Mouse (Mus musculus): Measurements from ENCODE around the gene Obsl1.

The Obsl1 gene

DNA sequence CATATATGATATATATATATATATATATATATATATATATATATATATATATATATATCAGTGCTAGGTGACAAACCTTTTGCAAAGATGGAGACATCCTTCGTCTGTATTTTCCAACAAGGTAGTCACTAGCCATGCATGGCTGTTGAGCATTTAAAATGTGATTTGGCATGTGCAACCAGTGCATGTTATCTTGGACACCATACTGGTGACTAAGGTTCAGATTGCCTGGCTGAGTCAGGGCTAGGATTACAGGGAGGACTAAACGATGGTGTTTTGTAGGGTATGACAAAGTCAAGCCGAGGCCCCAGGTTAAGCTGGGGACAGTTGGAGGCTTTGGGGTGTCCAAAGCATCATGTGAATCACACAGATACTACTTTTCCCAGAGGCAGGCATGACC lies 50.8 kb downstream of the Obsl1 start:
- no peak for DNase-seq (ENCODE audit: low read depth, low spot score)

DNA sequence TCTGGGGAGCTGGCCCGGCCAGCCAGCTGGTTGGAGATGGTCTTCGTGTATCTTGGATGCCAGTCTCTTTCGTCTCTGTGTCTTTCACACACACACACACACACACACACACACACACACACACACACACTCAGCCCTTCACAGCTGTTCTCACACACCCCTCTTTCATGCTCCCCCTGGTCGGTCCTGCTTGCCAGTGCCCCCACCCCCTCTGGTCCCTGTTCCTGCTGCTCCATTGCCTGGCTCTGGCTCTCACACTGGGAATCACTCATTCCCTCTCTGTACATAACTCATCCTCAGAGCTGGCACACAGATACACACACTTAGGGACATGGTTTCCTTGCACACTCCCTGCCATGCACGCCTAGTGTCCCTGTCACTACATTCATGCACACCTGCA lies 54.4 kb downstream of the Obsl1 start:
- DNase-seq (ENCODE audit: low read depth, low spot score): no peak

DNA sequence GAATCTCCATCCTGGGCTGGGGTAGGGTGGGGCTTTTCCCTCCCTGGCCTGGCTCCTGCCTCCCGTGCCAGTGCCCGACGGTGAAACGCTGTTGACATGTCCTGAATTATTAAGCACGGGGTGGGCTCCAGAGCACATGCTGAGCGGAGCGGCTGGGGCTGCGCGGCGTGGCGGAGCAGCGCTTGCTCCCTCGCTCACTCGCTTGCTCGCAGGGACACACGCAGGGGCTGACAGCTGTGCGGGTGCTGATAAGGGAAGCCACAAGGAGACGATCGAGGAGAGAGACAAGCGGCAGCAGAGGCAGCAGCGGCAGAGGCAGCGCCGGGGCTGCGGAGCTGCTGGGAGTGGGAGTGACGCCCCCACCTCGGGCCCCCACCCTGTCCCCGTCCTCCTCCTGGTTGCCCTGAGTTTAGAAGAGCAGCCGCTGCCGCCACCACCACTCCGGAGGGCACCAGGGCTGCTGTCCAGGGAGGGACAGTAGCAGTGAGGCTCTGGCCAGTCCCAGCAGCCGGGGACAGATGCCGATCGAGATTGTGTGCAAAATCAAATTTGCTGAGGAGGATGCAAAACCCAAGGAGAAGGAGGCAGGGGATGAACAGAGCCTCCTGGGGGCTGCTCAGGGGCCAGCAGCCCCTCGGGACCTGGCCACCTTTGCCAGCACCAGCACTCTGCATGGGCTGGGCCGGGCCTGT lies 55.8 kb downstream of the Obsl1 start, which contains the start of gene Asic4:
TSS of gene Asic4 (plus strand) at position 123 of the 692 bp plus-strand sequence.
- DNase-seq (ENCODE audit: low read depth, low spot score): no peak

DNA sequence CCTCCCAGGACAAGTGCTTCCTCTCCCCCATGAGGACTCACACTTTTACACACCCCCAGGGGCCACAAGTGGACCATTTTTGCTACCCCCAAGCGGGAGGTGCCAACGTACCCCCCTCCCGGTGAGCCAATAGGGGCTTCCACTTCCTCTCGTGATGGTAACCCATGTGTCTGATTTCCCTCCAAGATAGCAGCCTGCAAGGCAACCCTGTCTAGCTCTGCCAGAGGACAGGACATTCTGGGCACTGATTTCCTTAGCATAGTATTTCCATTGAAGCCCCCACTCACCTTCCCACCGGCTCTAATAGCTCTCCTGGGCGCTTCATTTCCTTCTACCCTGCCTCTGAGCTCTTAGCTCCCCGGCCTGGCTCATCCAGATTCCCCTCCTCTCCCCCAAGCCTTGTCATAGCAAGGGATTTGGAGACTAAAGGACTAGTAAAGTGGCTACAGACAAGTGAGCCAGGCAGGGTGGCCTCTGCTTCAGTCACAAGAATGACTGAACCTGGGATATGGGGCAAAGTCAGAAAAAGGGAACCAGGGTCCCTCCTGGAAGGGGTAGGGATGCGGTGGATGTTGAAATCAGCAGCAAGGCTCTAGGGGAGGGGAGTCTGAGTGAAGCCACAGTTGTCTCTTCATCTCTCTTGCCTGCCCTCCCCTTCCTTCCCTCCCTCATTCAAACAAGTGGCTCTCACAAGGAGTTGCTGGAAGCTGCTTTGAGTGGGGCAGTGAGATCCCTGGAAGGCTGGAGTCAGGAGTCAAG lies 56.7 kb downstream of the Obsl1 start:
- no peak for DNase-seq (ENCODE audit: low read depth, low spot score)

DNA sequence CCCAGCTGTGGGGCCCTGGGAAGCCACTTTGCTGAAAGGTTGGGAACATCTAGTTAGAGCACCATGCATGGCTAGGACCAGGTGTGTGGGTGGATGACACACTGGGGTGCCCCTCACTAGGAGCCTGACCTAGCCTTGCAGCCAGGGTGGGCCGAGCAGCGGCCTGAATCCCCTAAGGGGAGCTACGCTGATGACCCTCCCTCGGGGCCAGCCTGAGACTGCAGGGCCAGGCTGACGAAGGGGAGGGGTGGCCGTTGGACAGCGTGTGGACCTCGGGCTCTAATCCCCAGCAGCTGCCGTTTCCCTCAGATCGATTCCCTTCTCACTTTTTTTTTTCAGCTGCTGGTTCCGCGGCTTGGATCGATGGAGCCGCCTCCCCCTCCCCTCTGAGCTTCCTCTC lies 57.3 kb downstream of the Obsl1 start:
- no peak for DNase-seq (ENCODE audit: low read depth, low spot score)

DNA sequence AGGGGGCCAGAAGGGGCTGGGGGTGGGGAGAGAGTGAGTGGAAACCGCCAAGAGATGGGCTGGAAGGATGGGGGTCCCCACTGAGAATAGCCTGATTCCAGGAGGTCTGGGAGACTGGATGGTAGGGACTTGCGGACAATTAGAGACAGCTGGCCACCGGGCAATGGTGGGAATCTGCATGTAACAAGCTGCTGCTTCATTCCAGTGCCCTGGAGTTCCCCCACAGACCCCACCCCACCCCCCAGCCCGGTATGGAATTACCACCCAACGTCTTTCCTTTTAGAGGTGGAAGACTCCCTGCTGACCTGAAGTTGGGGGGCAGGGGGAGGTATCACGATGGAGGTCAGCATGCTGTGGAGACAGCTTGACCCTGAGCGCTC lies 58.2 kb downstream of the Obsl1 start:
- DNase-seq (ENCODE audit: low read depth, low spot score): no peak

DNA sequence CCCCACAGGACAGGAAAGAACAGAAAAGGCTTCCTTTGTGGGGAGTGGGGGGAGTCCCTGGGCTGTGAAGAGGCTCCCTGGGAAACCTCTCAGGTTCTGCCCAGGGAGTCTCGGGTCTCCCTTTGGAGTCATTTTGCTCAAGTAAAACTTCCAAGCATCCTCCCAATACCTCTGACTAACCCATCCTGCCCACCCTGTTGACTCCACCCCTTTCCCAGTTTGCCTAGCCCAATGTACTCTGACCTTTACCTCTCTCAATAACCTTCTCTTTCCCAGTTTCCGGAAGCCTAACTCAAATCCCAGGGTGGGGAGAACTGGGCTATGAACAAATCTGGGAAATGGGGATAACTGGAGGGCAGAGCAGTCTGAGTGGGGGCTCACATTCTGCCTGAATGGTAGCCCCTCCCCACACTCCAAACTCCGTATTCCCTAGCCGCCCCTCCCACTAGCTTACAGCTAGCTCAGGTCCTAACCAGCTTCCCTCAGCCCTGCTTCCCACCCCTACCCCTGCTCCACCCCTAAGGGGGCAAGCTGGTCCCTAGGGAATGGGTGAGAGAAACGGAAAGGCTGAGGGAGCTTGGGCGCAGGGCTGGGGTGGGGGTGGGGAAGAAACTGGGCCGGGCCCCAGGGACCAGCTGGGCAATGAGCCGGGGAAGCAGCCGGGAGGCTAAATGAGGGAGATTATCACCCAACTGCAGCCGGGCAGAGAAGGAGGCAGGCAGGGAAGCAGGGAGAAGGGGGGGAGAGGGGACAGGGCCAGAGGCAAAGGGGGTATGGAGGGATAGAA lies 58.8 kb downstream of the Obsl1 start:
- DNase-seq (ENCODE audit: low read depth, low spot score): no peak

DNA sequence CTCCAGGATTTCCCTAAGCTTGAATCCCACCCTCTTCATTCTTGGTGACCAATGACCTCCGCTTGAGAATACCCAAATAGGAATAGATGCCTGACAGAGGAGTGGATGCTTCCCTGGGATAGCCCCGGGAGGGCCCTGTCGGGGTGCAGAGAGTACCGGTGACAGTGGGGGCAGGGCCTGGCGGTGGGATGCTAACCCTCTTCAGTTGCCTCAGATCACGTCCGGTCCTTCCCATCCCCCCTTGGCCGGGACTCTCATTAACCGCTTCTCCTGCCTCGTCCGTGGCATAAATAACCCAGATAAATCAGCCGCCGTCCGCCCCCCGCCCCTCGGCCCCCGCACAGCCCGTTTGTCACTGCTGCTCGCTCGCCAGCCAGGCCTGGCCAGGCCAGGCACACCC lies 59.6 kb downstream of the Obsl1 start:
- DNase-seq (ENCODE audit: low read depth, low spot score): no peak

DNA sequence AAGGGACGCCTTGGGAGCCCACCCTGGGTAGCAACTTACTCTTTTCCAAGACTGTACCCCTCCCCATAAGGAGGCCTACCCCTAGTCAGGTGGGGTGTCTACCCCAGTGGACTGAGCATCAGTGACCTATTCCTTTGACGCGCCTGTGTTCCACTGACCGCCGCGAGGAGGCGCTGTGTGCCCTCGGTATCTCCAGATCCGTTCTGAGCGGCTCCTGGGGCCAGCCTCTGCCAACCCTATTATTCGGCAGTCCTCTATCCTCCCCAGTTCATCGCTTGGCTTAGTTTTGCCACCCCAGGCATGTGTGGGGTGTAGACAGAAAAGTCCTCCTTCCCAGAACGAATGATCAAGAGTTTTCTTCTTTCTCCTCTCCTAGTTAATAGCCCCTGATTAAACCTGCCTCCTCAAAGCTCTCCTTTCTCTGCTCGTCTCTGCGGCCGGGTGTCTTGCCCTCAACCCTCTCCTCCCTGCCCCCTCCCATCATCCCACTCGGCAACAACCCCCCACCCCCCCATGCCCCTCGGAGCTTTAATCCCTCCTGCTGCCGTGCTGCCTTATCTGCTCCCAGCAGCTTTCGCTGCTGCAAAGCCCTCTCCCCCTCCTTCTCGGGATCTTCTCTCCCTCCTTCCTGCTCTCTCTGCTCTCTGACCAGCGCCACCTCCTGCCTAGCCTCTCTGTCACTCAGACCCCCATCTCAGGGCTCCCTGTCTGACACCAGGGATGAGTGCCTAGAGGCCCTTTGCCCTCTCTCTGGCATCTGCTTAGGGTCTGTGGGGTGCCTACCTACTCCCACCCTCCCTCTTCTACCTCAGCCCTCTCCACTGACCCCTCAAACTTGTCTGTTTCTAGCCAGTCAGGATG lies 60.3 kb downstream of the Obsl1 start:
- DNase-seq (ENCODE audit: low read depth, low spot score): no peak

DNA sequence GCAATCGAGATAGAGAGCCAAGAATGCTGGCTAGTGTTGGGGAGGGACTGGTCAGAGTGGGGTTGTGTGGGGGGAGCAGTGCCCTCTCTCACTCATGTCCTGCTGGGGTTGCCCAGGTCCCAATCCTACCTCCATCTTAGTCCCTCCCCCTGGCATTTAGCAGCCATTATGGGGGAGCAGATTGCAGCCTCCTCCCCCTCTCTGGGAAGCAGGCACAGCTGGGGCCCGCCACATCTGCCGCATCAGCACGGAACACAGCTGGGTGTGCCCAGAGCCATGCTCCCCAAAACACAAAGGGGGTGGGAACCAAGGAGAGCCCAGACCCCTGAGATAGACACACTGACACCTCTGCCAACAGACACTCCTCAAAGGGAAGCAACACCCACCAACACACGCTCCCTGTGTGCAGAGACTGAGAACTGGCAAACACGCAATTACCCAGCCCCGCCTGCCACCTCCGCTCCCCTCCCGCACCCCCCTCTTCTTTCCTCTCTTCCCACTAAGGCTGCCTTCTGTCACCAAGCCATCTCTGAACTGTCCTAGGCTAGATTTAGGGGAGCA lies 61.0 kb downstream of the Obsl1 start:
- DNase-seq (ENCODE audit: low read depth, low spot score): no peak

DNA sequence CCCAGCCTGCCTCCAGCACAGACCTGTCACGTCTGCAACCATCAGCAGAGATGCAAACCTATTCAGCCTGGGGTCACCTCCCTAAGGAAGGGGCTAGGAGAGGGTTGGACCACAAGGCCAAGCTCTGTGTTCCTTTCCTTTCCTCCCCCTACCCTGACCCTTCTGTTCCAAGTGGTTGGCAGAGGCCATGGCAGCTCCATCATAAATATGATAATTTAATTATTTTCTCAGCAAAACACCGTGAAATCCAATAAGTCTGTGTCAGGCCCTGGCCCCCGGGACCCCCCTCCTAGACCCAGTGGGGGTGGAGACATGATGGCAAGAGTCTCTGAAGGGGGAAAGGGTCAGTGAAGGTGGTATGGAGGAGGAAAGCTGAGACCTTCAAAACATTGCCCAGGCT lies 62.0 kb downstream of the Obsl1 start:
- no peak for DNase-seq (ENCODE audit: low read depth, low spot score)

DNA sequence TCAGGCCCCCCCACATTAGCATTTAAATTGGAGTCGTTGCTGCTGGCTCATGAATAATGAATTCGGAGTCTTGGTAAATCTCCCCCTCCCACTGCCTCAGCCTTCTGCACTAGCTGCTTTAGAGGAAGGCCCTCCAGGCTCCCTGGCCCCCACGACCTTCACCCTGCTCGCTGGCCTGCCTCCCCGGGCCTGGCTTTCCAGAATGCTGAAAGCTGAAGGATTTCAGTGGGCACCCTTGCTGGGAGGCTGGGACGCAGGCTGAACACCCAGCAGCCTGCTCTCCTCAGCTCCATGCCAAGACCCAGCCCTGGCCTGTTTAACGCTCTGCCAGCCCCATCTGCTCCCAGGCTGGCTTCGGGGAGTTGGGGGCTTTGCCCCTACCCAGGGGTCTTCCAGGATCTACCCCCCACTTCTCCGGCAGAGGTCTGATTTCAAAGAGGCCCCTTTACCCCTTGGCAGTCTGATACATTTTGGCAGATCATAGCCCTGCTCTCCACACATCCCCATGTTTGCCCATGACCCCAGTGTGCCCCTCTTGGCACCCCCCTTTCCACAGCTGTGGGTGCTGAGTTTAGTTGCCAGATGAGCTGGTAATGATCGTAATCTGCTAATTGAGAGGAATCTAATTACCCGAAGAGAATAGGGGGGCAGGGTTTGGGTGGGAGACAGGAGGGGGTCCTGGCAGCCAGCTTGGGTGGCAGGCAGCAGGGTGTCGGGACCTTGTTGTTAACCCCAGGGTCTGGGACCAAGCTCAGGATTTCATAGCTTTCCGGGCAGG lies 62.8 kb downstream of the Obsl1 start:
- DNase-seq (ENCODE audit: low read depth, low spot score): no peak

DNA sequence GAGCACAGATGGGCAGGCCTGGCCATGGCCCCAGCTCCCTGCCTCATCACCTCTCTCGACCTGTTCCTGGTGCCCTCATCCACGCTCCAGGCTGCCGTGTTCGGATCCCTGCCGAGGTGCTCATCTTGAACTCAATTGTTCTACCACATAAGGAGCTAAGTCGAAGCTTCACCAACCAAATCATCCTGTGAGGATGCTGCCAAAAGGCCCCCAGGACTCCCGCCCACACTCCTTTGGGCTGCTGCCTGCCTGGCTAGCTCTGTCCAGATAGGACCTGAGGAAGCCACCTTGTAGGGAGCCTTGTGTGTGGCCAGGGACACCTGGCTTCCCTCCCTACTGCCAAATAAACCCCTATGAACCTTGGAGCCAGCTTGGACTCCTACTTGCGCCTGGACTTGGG lies 63.4 kb downstream of the Obsl1 start:
- no peak for DNase-seq (ENCODE audit: low read depth, low spot score)

DNA sequence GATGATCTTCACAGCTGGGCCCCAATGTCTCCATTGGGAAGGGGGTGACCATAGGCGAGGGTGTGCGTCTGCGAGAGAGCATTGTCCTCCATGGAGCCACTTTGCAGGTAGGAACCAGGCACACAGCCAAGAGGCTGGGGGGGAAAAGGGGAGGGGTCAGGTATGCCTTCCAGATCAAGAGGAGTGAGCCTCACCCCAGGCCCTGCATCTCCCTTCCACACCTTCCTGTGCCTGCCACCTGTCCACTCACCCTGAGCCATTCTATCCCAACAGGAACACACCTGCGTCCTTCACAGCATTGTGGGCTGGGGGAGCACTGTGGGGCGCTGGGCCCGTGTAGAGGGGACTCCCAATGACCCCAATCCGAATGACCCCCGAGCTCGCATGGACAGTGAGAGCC lies 64.1 kb downstream of the Obsl1 start:
- DNase-seq (ENCODE audit: low read depth, low spot score): no peak

DNA sequence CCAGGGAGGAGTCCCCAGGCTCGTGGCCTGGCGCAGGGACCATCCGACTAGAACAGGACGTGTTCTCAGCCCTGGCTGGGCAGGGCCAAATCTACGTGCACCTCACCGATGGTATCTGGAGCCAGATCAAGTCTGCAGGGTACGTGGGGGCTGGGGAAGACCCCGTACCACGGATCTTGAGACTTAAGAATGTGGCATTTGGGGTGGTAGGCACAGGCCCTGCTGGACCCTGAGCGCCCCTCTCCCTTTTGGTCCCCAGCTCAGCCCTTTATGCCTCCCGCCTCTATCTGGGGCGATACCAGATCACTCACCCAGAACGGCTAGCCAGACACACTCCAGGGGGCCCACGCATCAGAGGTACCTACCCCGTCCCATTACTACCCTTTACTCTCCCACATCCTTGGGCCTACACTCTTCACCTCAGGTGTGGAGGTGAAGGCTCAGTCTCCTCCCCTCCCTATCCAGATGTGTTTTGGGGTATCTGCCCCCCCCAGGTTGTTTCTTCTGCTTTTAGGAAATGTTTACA lies 64.7 kb downstream of the Obsl1 start:
- DNase-seq (ENCODE audit: low read depth, low spot score): no peak

DNA sequence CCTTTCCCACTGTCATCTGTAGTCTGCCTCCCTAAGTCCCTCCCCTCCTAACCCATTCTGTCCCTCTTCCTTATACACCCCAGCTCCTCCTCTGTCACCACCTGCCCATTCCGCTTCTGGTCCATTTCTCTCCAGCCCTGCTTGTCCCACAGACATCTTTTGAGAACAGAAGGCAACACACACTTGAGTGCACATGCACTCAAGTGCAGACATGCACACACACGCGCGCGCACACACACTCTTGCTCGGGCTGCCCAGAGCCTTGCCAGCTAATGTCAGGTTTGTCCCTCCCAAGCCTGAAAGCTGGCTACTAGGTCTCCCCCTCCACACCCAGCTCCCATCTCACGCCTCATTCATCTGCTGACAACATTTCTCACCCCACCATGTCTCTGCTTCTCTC lies 65.6 kb downstream of the Obsl1 start:
- DNase-seq (ENCODE audit: low read depth, low spot score): no peak

DNA sequence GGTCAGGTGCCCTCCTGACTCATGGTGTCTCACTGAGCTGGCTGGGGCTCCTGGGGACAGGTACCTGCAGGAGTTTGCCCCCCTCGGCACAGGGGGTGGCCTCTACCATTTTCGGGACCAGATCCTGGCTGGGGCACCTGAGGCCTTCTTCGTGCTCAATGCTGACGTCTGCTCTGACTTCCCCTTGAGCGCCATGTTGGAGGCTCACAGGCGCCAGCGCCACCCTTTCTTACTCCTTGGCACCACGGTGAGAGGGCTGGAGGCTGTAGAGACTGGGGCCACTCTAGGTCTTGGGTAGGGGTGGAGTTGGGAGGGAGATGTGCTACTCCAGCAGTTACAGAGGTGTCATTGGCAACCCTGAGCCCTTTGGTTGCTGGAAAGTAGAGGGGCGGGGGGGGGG lies 67.5 kb downstream of the Obsl1 start:
- no peak for DNase-seq (ENCODE audit: low read depth, low spot score)

DNA sequence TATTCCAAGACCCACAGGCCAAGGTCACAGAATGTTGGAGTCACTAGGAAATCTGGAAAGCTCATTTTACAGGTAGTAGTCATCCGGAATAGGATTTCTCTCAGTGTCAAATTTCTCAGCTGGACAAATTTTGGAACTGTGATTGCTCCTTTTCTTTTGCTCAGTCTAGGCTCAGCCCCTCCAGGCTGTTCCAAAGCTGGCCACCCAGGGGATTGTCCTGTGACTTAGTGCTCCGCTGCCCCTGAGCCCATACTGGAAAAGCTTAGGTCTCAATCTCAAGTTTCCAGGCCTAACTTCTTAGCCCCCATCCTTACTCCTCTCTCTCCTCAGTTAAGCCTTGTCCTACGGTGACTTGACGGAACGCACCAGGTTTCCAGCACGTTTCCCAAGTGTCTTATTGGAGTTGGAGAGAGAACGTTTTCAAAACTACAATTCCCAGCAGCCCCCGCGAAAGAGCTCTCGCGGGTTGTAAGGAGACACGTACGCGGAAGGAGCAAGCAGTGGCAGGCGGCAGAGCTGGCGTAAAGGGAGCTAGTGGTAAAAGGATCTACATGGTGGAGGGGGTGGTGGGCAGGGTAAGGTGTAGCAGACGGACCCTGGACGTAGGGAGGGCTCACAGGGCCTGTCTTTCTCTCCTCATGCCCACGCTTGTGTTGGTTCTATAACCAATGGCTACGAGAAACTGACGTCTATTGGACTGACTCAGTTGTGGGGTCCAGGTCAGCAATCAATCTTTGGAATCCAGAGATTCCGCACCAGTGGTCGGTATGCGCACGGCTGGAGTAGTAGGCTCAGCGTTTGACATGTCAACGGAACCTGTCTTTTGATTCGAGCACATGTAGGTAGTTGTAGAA lies 70.5 kb downstream of the Obsl1 start, which contains the start of gene Gmppa:
TSS of gene Gmppa (plus strand) at position 456 of the 854 bp plus-strand sequence.
- DNase-seq (ENCODE audit: low read depth, low spot score): peak; percentile 74
